Comparison of ENCODE assay signal across 29 mouse cellular contexts in genomic region chr11:119386306-119386705, GRCm38 (mm10). TPM values are rescaled to one million over a fixed set of nuclear protein-coding genes. Genes with fewer than 3 reads are reported as not detected.
DNase-seq lines count a peak whose midpoint lies in the region; ATAC-seq lines count a peak whose summit lies in the region.
"Had no signal": no experiment of that assay in that cellular context is flagged by ENCODE, and none has a peak within 500 bp of the region (broad histone marks: within the 10 kb centered on the region; RNA-seq: fewer than 3 reads in every experiment).

No protein-coding gene starts in this region.

- H3K27ac ChIP-seq in kidney, embryonic 14.5 days (ENCODE audit: low read depth, low read length) = no peak overlapping the region
- H3K27ac ChIP-seq: embryonic facial prominence, embryonic 15.5 days; gastrocnemius, adult 2 months; hindbrain, embryonic 15.5 days; intestine, embryonic 15.5 days; layer of hippocampus, adult 2 months; limb, embryonic 13.5 days; liver, embryonic 14.5 days; neural tube, embryonic 13.5 days had no signal

- ATAC-seq in kidney, embryonic 14.5 days (ENCODE audit: low FRiP score, low TSS enrichment) = no peak
- ATAC-seq: forebrain, embryonic 14.5 days; intestine, embryonic 15.5 days; Patski had no signal

- WGBS in kidney, embryonic 14.5 days = 88% methylated on average over 5 of the region's 5 CpGs

- H3K27me3 ChIP-seq in splenic B cell, adult 2 months (ENCODE audit: control insufficient read depth, insufficient read depth, low read length, poor library complexity, severe bottlenecking) = no peaks in the 10 kb centered on the region
- H3K27me3 ChIP-seq in kidney, embryonic 14.5 days (ENCODE audit: control insufficient read depth, insufficient read depth, low read length) = no peaks in the 10 kb centered on the region; the same call in none of the 2 replicates
- H3K27me3 ChIP-seq: heart, embryonic 15.5 days; intestine, embryonic 15.5 days; Patski had no signal

- peak; percentile 57 to 70 for DNase-seq in spleen, postnatal 36 days (ENCODE audit: low spot score in 2 of 2)
- no peak for DNase-seq in spleen, postnatal 4 days (ENCODE audit: low spot score in 2 of 2)
- DNase-seq in R1 (ENCODE audit: low read depth, low spot score) = peak; percentile 76
- peak; percentile 55 for DNase-seq in splenic B cell, adult 2 months (ENCODE audit: low read depth, low spot score)
- DNase-seq in yolk sac, embryonic 10.5 days (ENCODE audit: low spot score) = peak; percentile 34
- DNase-seq in ovary, postnatal 36 days (ENCODE audit: low spot score) = no peak
- DNase-seq in layer of hippocampus, postnatal 25 days (ENCODE audit: extremely low spot score in 1 of 2, low spot score in 1 of 2) = no peak
- DNase-seq: adrenal gland, postnatal 25 days; cerebellum, adult 9-10 months; gastrocnemius, adult 2 months; heart, postnatal 4 days; kidney, adult 8-10 months; kidney, postnatal 14 days; layer of hippocampus, postnatal 36 days; lung, embryonic 14.5 days; lung, postnatal 4 days; midbrain, embryonic 14.5 days; right cerebral cortex, adult 18-20 months had no signal

- no peak overlapping the region for H3K9ac ChIP-seq in kidney, embryonic 14.5 days (ENCODE audit: low read depth, low read length)
- H3K9ac ChIP-seq: embryonic facial prominence, embryonic 15.5 days; heart, embryonic 15.5 days; hindbrain, embryonic 15.5 days; intestine, embryonic 15.5 days; limb, embryonic 13.5 days; liver, embryonic 14.5 days; lung, embryonic 14.5 days; neural tube, embryonic 13.5 days had no signal

- no peak overlapping the region for H3K4me2 ChIP-seq in kidney, embryonic 14.5 days (replicated peaks; ENCODE audit: low read depth, low read length)
- H3K4me2 ChIP-seq: embryonic facial prominence, embryonic 15.5 days; heart, embryonic 15.5 days; hindbrain, embryonic 15.5 days; intestine, embryonic 15.5 days; limb, embryonic 13.5 days; lung, embryonic 14.5 days; neural tube, embryonic 13.5 days had no signal

- no peak overlapping the region for H3K4me3 ChIP-seq in kidney, embryonic 14.5 days (ENCODE audit: low read length)
- H3K4me3 ChIP-seq: embryonic facial prominence, embryonic 15.5 days; gastrocnemius, adult 2 months; heart, embryonic 15.5 days; hindbrain, embryonic 15.5 days; intestine, embryonic 15.5 days; layer of hippocampus, adult 2 months; limb, embryonic 13.5 days; neural tube, embryonic 13.5 days had no signal

- no peaks in the 10 kb centered on the region for H3K9me3 ChIP-seq in kidney, embryonic 14.5 days (ENCODE audit: control insufficient read depth, low read length)
- H3K9me3 ChIP-seq: embryonic facial prominence, embryonic 15.5 days; heart, embryonic 15.5 days; hindbrain, embryonic 15.5 days; intestine, embryonic 15.5 days; limb, embryonic 13.5 days; neural tube, embryonic 13.5 days had no signal

- no peaks in the 10 kb centered on the region for H3K36me3 ChIP-seq in splenic B cell, adult 2 months (ENCODE audit: control insufficient read depth, insufficient read depth, low read length, poor library complexity, severe bottlenecking)
- no peaks in the 10 kb centered on the region for H3K36me3 ChIP-seq in kidney, embryonic 14.5 days (ENCODE audit: control insufficient read depth, insufficient read depth, low read length)
- H3K36me3 ChIP-seq: heart, embryonic 15.5 days; hindbrain, embryonic 15.5 days; intestine, embryonic 15.5 days; neural tube, embryonic 13.5 days had no signal

- no peaks in the 10 kb centered on the region for H3K4me1 ChIP-seq in kidney, embryonic 14.5 days (ENCODE audit: control insufficient read depth, insufficient read depth, low read length)

RNA-seq across cellular contexts. Expression of gene Rnf213, which starts 6.6 kb away (rescaled TPM):
- 7.4 and 9.5 TPM in 2 replicates for polyA plus RNA-seq in kidney, embryonic 14.5 days (2014; fragmentation: Nextera tagmentation; extraction: Ambion mirVana)
- total RNA-seq in layer of hippocampus, postnatal 25 days (2021) = 1 to 10 TPM; 3.6 to 4.3 TPM

RNA-seq across cellular contexts. Expression of gene Slc26a11, which starts 30.9 kb away (rescaled TPM):
- 5.9 and 8.2 TPM in 2 replicates for polyA plus RNA-seq in kidney, embryonic 14.5 days (2014; fragmentation: Nextera tagmentation; extraction: Ambion mirVana)
- total RNA-seq in layer of hippocampus, postnatal 25 days (2021) = 1 to 10 TPM; 5.3 to 6.4 TPM

RNA-seq across cellular contexts. Expression of gene Sgsh, which starts 31.0 kb away (rescaled TPM):
- polyA plus RNA-seq in kidney, embryonic 14.5 days (2014; fragmentation: Nextera tagmentation; extraction: Ambion mirVana) = 7.1 and 7.9 TPM in 2 replicates
- 1 to 10 TPM; 5.0 to 5.1 TPM for total RNA-seq in layer of hippocampus, postnatal 25 days (2021)

Comparison
In these comparisons a context has a peak if more than half of its experiments do, and no peak if none do; other contexts are left out.
1. DNase-seq: peak in spleen, postnatal 36 days (2 of 2), R1 (single experiment), splenic B cell, adult 2 months (single experiment) and yolk sac, embryonic 10.5 days (single experiment); none in spleen, postnatal 4 days (0 of 2), ovary, postnatal 36 days (single experiment) and layer of hippocampus, postnatal 25 days (0 of 2).